Mouse (Mus musculus) heart, adult 2 months (tissue): ENCODE measurements around the gene Fasl. TPM values are rescaled to one million over a fixed set of nuclear protein-coding genes. Genes with fewer than 3 reads are reported as not detected.

Experiments
- DNase-seq, 2 experiments: peaks; one replicate each; pipeline ENCODE4 v3.0.0; 2021
- H3K27ac ChIP-seq: fragments of 200-600 bp; 2 replicates; pipeline ENCODE4 v1.8.1; 2022
- H3K27me3 ChIP-seq: fragments of 200-500 bp; 2 replicates; pipeline ENCODE4 v1.6.1; 2012; ENCODE audit warnings: mild to moderate bottlenecking, low read length, inconsistent platforms, mixed read lengths; ENCODE audit not compliant: control insufficient read depth, insufficient read depth
- H3K36me3 ChIP-seq: fragments of 200-500 bp; 2 replicates; pipeline ENCODE4 v1.6.1; 2012; ENCODE audit warnings: low read length, inconsistent platforms; ENCODE audit not compliant: control insufficient read depth, insufficient read depth
- H3K4me1 ChIP-seq: fragments of 200-500 bp; 2 replicates; pipeline ENCODE4 v1.6.1; 2011; ENCODE audit warnings: low read length; ENCODE audit not compliant: control insufficient read depth, insufficient read depth
- H3K4me3 ChIP-seq: fragments of 200-600 bp; 2 replicates; pipeline ENCODE4 v1.8.1; 2022
- H3K79me2 ChIP-seq: fragments of 200-500 bp; replicated peaks from 2 replicates; pipeline ENCODE4 v1.6.1; 2012; ENCODE audit warnings: mild to moderate bottlenecking, inconsistent platforms, low read length, moderate library complexity, mixed read lengths; ENCODE audit not compliant: control insufficient read depth, insufficient read depth
- H3K9ac ChIP-seq: fragments of 200-500 bp; 2 replicates; pipeline ENCODE4 v1.6.1; 2012; ENCODE audit warnings: low read depth, mild to moderate bottlenecking, control low read depth, inconsistent platforms, low read length, mixed read lengths
- CTCF ChIP-seq: fragments of 200-600 bp; IDR thresholded peaks from 2 replicates; pipeline ENCODE4 v1.8.1; 2022; ENCODE audit warnings: antibody characterized with exemption, mild to moderate bottlenecking, moderate library complexity
- EP300 ChIP-seq: fragments of 200-500 bp; IDR thresholded peaks from 2 replicates; pipeline ENCODE4 v1.6.1; 2011; ENCODE audit warnings: low read depth, low read length, control low read depth; ENCODE audit not compliant: insufficient read depth
- POLR2A ChIP-seq: fragments of 200-500 bp; IDR thresholded peaks from 2 replicates; pipeline ENCODE4 v1.6.1; 2011; ENCODE audit warnings: mild to moderate bottlenecking, low read depth, low read length, control low read depth; ENCODE audit not compliant: insufficient read depth
- WGBS: fragments of 180-500 bp; shearing (Covaris S2); methylation state at CpG from one replicate; pipeline ENCODE4 v1.1.7; 2018; 5-methylcytosine and 5-hydroxymethylcytosine counted together
- intact Hi-C: fragments of 180-260 bp; cut with DNase I; formaldehyde crosslinking; loops from one replicate; pipeline ENCODE4 v1.15.1; 2025
- polyA plus RNA-seq: library from polyadenylated mRNA; depleted of rRNA; stranded (reverse); fragments of >200 nt; gene quantifications from 2 replicates; pipeline ENCODE4 v1.2.3, GENCODE M21; 2012
- total RNA-seq, 2 experiments: library from RNA; stranded (reverse); gene quantifications; 2 replicates each; pipeline ENCODE4 v1.2.3; 2021

Gene Fasl
- total and polyA plus RNA-seq, 3 experiments: 0.10 TPM; not detected in 2

DNA sequence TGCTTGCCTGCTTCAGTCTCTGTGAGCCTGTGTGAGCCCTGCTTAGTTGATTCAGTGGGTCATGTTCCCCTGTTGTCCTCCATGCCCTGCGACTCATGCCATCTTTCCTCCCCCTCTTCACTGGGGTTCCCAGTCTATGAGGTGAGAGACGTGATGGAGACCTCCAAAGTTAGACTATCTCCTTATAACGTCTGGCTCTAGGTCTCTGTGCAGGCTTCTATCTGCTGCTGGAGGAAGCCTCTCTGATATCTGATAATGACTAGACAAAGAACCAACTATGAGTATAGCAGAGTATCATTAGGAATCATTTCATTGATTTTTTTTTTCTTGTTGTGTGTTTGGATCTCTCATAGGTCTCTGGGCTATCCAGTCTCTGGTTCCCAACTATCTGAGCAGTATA lies 31.7 kb downstream of the Fasl start:
- intact Hi-C loops: no loop called here
- no peaks in the 10 kb centered on the region for H3K36me3 ChIP-seq
- H3K4me3 ChIP-seq: no peak overlapping the region
- TF ChIP-seq CTCF (no peak), EP300 (no peak), POLR2A (no peak)
- H3K9ac ChIP-seq: no peak overlapping the region
- no peaks in the 10 kb centered on the region for H3K4me1 ChIP-seq
- H3K27ac ChIP-seq: no peak overlapping the region
- 68% methylated on average over 3 of the region's 3 CpGs for WGBS
- no peak for DNase-seq
- no peaks in the 10 kb centered on the region for H3K79me2 ChIP-seq
- H3K27me3 ChIP-seq: peaks cover 2% of the 10 kb centered on the region; the same call in 1 of the 2 replicates

- WGBS: 13% methylated on average over 8 of the region's 8 CpGs
- TF ChIP-seq POLR2A (no peak), CTCF (no peak), EP300 (no peak)
- no peaks in the 10 kb centered on the region for H3K27me3 ChIP-seq
- H3K27ac ChIP-seq: no peak overlapping the region
- no peak overlapping the region for H3K4me3 ChIP-seq
- no peak for DNase-seq
- intact Hi-C loops: no loop called here
- H3K4me1 ChIP-seq: no peaks in the 10 kb centered on the region
- H3K9ac ChIP-seq: no peak overlapping the region
- no peaks in the 10 kb centered on the region for H3K36me3 ChIP-seq
- no peaks in the 10 kb centered on the region for H3K79me2 ChIP-seq
These were observed 37.0 kb downstream of the Fasl start for GRCm38 (mm10) chr1:161751311-161751710.

- no peaks in the 10 kb centered on the region for H3K79me2 ChIP-seq
- no peaks in the 10 kb centered on the region for H3K4me1 ChIP-seq
- H3K4me3 ChIP-seq: no peak overlapping the region
- TF ChIP-seq EP300 (no peak), POLR2A (no peak), CTCF (no peak)
- no peak overlapping the region for H3K9ac ChIP-seq
- H3K36me3 ChIP-seq: no peaks in the 10 kb centered on the region
- no peaks in the 10 kb centered on the region for H3K27me3 ChIP-seq
- intact Hi-C loops: no loop called here
- no peak for DNase-seq
- H3K27ac ChIP-seq: no peak overlapping the region
- 59% methylated on average over 8 of the region's 8 CpGs for WGBS
These were observed 37.7 kb downstream of the Fasl start for GRCm38 (mm10) chr1:161750471-161751041.

- no peak overlapping the region for H3K4me3 ChIP-seq
- H3K27me3 ChIP-seq: no peaks in the 10 kb centered on the region
- no peak overlapping the region for H3K9ac ChIP-seq
- WGBS: 91% methylated on average over 6 of the region's 6 CpGs
- no peak for DNase-seq
- H3K4me1 ChIP-seq: no peaks in the 10 kb centered on the region
- no peaks in the 10 kb centered on the region for H3K36me3 ChIP-seq
- intact Hi-C loops: no loop called here
- H3K79me2 ChIP-seq: no peaks in the 10 kb centered on the region
- TF ChIP-seq EP300: no peak
- no peak for TF ChIP-seq CTCF
- no peak for TF ChIP-seq POLR2A
- no peak overlapping the region for H3K27ac ChIP-seq
These were observed 39.6 kb downstream of the Fasl start for GRCm38 (mm10) chr1:161748685-161749084.

DNA sequence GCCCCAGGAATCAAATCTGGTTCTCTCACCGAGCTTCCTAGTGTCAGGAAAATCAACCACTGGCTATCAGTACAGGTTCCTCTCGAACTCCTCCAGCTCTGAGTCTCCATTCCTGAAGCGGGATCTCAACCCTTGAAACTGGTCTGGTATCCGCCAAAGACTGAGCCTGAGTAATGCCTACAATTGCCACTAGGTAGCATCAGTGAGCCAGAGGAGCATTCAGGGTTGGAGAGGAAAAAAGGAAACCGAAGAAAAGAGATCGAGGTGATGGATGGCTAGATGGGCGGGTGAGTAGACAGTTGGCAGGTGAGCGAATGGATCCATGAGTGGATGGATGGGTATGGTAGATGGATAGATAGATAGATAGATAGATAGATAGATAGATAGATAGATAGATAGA lies 40.2 kb downstream of the Fasl start:
- Histone ChIP-seq H3K4me1 (no peaks in the 10 kb centered on the region), H3K27ac (no peak overlapping the region), H3K27me3 (no peaks in the 10 kb centered on the region), H3K9ac (no peak overlapping the region), H3K36me3 (no peaks in the 10 kb centered on the region), H3K4me3 (no peak overlapping the region), H3K79me2 (no peaks in the 10 kb centered on the region)
- DNase-seq: peak; percentile 39 to 54
- intact Hi-C loops: no loop called here
- TF ChIP-seq CTCF (peak; percentile 81), EP300 (no peak)
- WGBS: 22% methylated on average over 8 of the region's 8 CpGs

- Histone ChIP-seq H3K79me2 (no peaks in the 10 kb centered on the region), H3K27me3 (no peaks in the 10 kb centered on the region), H3K9ac (no peak overlapping the region), H3K4me3 (no peak overlapping the region), H3K4me1 (no peaks in the 10 kb centered on the region), H3K36me3 (no peaks in the 10 kb centered on the region), H3K27ac (no peak overlapping the region)
- 80% methylated on average over 25 of the region's 25 CpGs for WGBS
- DNase-seq: no peak
- TF ChIP-seq POLR2A: no peak
- intact Hi-C loops: loop anchor here (2.0 kb wide), 1 partner anchor 230 kb away; no protein-coding TSS in a partner anchor
These were observed 41.6 kb downstream of the Fasl start for GRCm38 (mm10) chr1:161746542-161747302.
